ENCODE assay signal across 9 mouse cellular contexts in genomic region chr19:42148569-42148860, GRCm38 (mm10). TPM values are rescaled to one million over a fixed set of nuclear protein-coding genes. Genes with fewer than 3 reads are reported as not detected.
DNase-seq lines count a peak whose midpoint lies in the region; ATAC-seq and TF ChIP-seq lines count a peak whose summit lies in the region.
"Had no signal": no experiment of that assay in that cellular context is flagged by ENCODE, and none has a peak within 500 bp of the region (broad histone marks: within the 10 kb centered on the region; RNA-seq: fewer than 3 reads in every experiment).

No protein-coding gene starts in this region.

- ATAC-seq in forebrain, embryonic 14.5 days, result no peak
- ATAC-seq in liver, postnatal 0 days, result no peak

- intact Hi-C loops in left cerebral cortex, postnatal 25 days (cut with DNase I), result loop anchor here (5.0 kb wide), 1 partner anchor 56 kb away; the partner anchor contains the start of gene Pi4k2a

- H3K36me3 ChIP-seq in heart, embryonic 10.5 days, result peaks cover 3% of the 10 kb centered on the region; the same call in 1 of the 2 replicates
- H3K36me3 ChIP-seq in E14TG2a.4 (ENCODE audit: insufficient read depth, low read length), result peaks cover 28% of the 10 kb centered on the region
- H3K36me3 ChIP-seq in forebrain, embryonic 14.5 days (ENCODE audit: control insufficient read depth, insufficient read depth, low read length), result no peaks in the 10 kb centered on the region
- 0 out of 2 replicates have a peak, but pooled peaks cover 3% of the 10 kb centered on the region for H3K36me3 ChIP-seq in liver, postnatal 0 days (replicated peaks; ENCODE audit: insufficient read depth, low read length)

- TF ChIP-seq CTCF in E14TG2a.4 (conservative IDR thresholded peaks at IDR 0.05; ENCODE audit: low read length), result no peak
- TF ChIP-seq CTCF in liver, postnatal 0 days (IDR thresholded peaks at IDR 0.05; ENCODE audit: low read depth), result no peak

- peaks cover 4% of the 10 kb centered on the region; the same call in 1 of the 2 replicates for H3K27me3 ChIP-seq in heart, embryonic 10.5 days (ENCODE audit: insufficient read depth, poor library complexity, severe bottlenecking)
- peaks cover 37% of the 10 kb centered on the region for H3K27me3 ChIP-seq in E14TG2a.4 (ENCODE audit: insufficient read depth, low read length)
- H3K27me3 ChIP-seq in forebrain, embryonic 14.5 days (replicated peaks; ENCODE audit: control insufficient read depth, insufficient read depth, low read length), result peaks cover 8% of the 10 kb centered on the region
- H3K27me3 ChIP-seq in liver, postnatal 0 days (ENCODE audit: insufficient read depth, low read length), result peaks cover 13% of the 10 kb centered on the region

- peaks cover 49% of the 10 kb centered on the region for H3K4me1 ChIP-seq in heart, embryonic 10.5 days
- H3K4me1 ChIP-seq in E14TG2a.4 (replicated peaks; ENCODE audit: low read depth, low read length), result peaks cover 78% of the 10 kb centered on the region
- H3K4me1 ChIP-seq in forebrain, embryonic 14.5 days (ENCODE audit: control insufficient read depth, insufficient read depth, low read length), result 0 out of 2 replicates have a peak, but pooled peaks cover 8% of the 10 kb centered on the region
- peaks cover 38% of the 10 kb centered on the region for H3K4me1 ChIP-seq in liver, postnatal 0 days (ENCODE audit: insufficient read depth)

- peak overlapping the region; percentile 73 for H3K4me2 ChIP-seq in forebrain, embryonic 14.5 days (ENCODE audit: low read length)
- H3K4me2 ChIP-seq in liver, postnatal 0 days (ENCODE audit: low read depth, low read length), result peak overlapping the region; percentile 86

- no peak for TF ChIP-seq EP300 in liver, postnatal 0 days (IDR thresholded peaks at IDR 0.05; ENCODE audit: low read depth)

- H3K27ac ChIP-seq in heart, embryonic 10.5 days, result peak overlapping the region; percentile 93
- H3K27ac ChIP-seq in forebrain, embryonic 14.5 days (ENCODE audit: low read depth, low read length), result no peak overlapping the region
- H3K27ac ChIP-seq in liver, postnatal 0 days (ENCODE audit: low read depth), result peak overlapping the region; percentile 92

- WGBS in heart, embryonic 10.5 days, result 9% methylated on average over 7 of the region's 7 CpGs
- 35% methylated on average over 7 of the region's 7 CpGs for WGBS in forebrain, embryonic 14.5 days
- WGBS in liver, postnatal 0 days (ENCODE audit: insufficient replicate concordance), result 38% methylated on average over 7 of the region's 7 CpGs

- DNase-seq in heart, embryonic 10.5 days (ENCODE audit: low spot score), result no peak
- DNase-seq in heart, adult 18-20 months, result no peak
- no peak for DNase-seq in forebrain, embryonic 14.5 days (ENCODE audit: low spot score)
- DNase-seq in liver, postnatal 0 days, result no peak
- no peak for DNase-seq in frontal cortex, postnatal 14 days (ENCODE audit: low spot score in 2 of 2)
- no peak for DNase-seq in left cerebral cortex, postnatal 25 days (ENCODE audit: low spot score in 2 of 2)
- no peak for DNase-seq in layer of hippocampus, adult 8-10 months (ENCODE audit: low spot score in 2 of 2)

- H3K9me3 ChIP-seq in heart, embryonic 10.5 days, result no peaks in the 10 kb centered on the region
- H3K9me3 ChIP-seq in E14TG2a.4 (ENCODE audit: low read length), result no peaks in the 10 kb centered on the region
- no peaks in the 10 kb centered on the region for H3K9me3 ChIP-seq in forebrain, embryonic 14.5 days (replicated peaks; ENCODE audit: control insufficient read depth, low read length)
- no peaks in the 10 kb centered on the region for H3K9me3 ChIP-seq in liver, postnatal 0 days (ENCODE audit: low read length)

- peak overlapping the region; percentile 80 for H3K4me3 ChIP-seq in heart, embryonic 10.5 days
- peak overlapping the region; percentile 86 for H3K4me3 ChIP-seq in E14TG2a.4 (replicated peaks; ENCODE audit: low read length)
- H3K4me3 ChIP-seq in forebrain, embryonic 14.5 days (ENCODE audit: low read depth, low read length), result peak overlapping the region; percentile 53
- peak overlapping the region; percentile 63 for H3K4me3 ChIP-seq in liver, postnatal 0 days (ENCODE audit: low read depth, low read length)

- peak overlapping the region; percentile 70 for H3K9ac ChIP-seq in forebrain, embryonic 14.5 days (ENCODE audit: low read length)
- peak overlapping the region; percentile 79 for H3K9ac ChIP-seq in liver, postnatal 0 days (replicated peaks)

RNA-seq across cellular contexts. Expression of gene Marveld1, which starts 1.3 kb away (rescaled TPM):
- 6.5 and 8.1 TPM in 2 replicates for polyA plus RNA-seq in heart, embryonic 10.5 days (2016; fragmentation: Nextera tagmentation; extraction: Ambion mirVana)
- 10 to 100 TPM; 19.1 to 21.1 TPM for total RNA-seq in heart, adult 18-20 months (2021)
- polyA plus RNA-seq in forebrain, embryonic 14.5 days (2014; fragmentation: Nextera tagmentation; extraction: Ambion mirVana), result 2.2 and 3.1 TPM in 2 replicates
- 4.7 and 6.6 TPM in 2 replicates for polyA plus RNA-seq in liver, postnatal 0 days (2015; fragmentation: Nextera tagmentation; extraction: Ambion mirVana)
- 1 to 10 TPM; 9.8 to 9.9 TPM for total RNA-seq in left cerebral cortex, postnatal 25 days (2021)
- 1 to 10 TPM; 6.6 to 9.8 (median 8.4) TPM for total RNA-seq in layer of hippocampus, adult 8-10 months (2022)
- total RNA-seq: CH12.LX had no signal

RNA-seq across cellular contexts. Expression of gene Zfyve27, which starts 15.2 kb away (rescaled TPM):
- polyA plus RNA-seq in heart, embryonic 10.5 days (2016; fragmentation: Nextera tagmentation; extraction: Ambion mirVana), result 23.9 and 27.8 TPM in 2 replicates
- total RNA-seq in heart, adult 18-20 months (2021), result 10 to 100 TPM; 17.3 to 21.3 TPM
- polyA plus RNA-seq in forebrain, embryonic 14.5 days (2014; fragmentation: Nextera tagmentation; extraction: Ambion mirVana), result 19.5 and 28.0 TPM in 2 replicates
- polyA plus RNA-seq in liver, postnatal 0 days (2015; fragmentation: Nextera tagmentation; extraction: Ambion mirVana), result 8.0 and 8.5 TPM in 2 replicates
- total RNA-seq in left cerebral cortex, postnatal 25 days (2021), result 10 to 100 TPM; 84.6 to 95.8 TPM
- total RNA-seq in layer of hippocampus, adult 8-10 months (2022), result 100 to 1,000 TPM in 2 of 4 experiments, 10 to 100 TPM in 2; 79.7 to 113 (median 98.0) TPM

RNA-seq across cellular contexts. Expression of gene Avpi1, which starts 19.7 kb away (rescaled TPM):
- 29.0 and 32.7 TPM in 2 replicates for polyA plus RNA-seq in heart, embryonic 10.5 days (2016; fragmentation: Nextera tagmentation; extraction: Ambion mirVana)
- 10 to 100 TPM; 10.1 to 12.4 TPM for total RNA-seq in heart, adult 18-20 months (2021)
- polyA plus RNA-seq in forebrain, embryonic 14.5 days (2014; fragmentation: Nextera tagmentation; extraction: Ambion mirVana), result 9.5 and 13.0 TPM in 2 replicates
- polyA plus RNA-seq in liver, postnatal 0 days (2015; fragmentation: Nextera tagmentation; extraction: Ambion mirVana), result 50.0 and 58.5 TPM in 2 replicates
- total RNA-seq in left cerebral cortex, postnatal 25 days (2021), result 10 to 100 TPM; 28.2 to 29.1 TPM
- total RNA-seq in layer of hippocampus, adult 8-10 months (2022), result 10 to 100 TPM; 18.1 to 24.6 (median 21.4) TPM

RNA-seq across cellular contexts. Expression of gene Sfrp5, which starts 53.5 kb away (rescaled TPM):
- polyA plus RNA-seq in heart, embryonic 10.5 days (2016; fragmentation: Nextera tagmentation; extraction: Ambion mirVana), result 7.9 and 18.6 TPM in 2 replicates
- total RNA-seq in heart, adult 18-20 months (2021), result 1 to 10 TPM; 5.6 to 5.8 TPM
- polyA plus RNA-seq in forebrain, embryonic 14.5 days (2014; fragmentation: Nextera tagmentation; extraction: Ambion mirVana), result 0.78 and 0.81 TPM in 2 replicates
- polyA plus RNA-seq in liver, postnatal 0 days (2015; fragmentation: Nextera tagmentation; extraction: Ambion mirVana), result not detected in 2 replicates
- total RNA-seq in left cerebral cortex, postnatal 25 days (2021), result 1 to 10 TPM in 1 of 2 experiments, under 1 TPM in 1; 0.62 to 1.3 TPM
- 1 to 10 TPM in 2 of 4 experiments, under 1 TPM in 1, not detected in 1; 0.49 to 2.3 (median 2.0) TPM for total RNA-seq in layer of hippocampus, adult 8-10 months (2022)
- total RNA-seq: CH12.LX had no signal

RNA-seq across cellular contexts. Expression of gene Pi4k2a, which starts 58.2 kb away (rescaled TPM):
- 18.9 and 23.1 TPM in 2 replicates for polyA plus RNA-seq in heart, embryonic 10.5 days (2016; fragmentation: Nextera tagmentation; extraction: Ambion mirVana)
- total RNA-seq in heart, adult 18-20 months (2021), result 10 to 100 TPM; 18.2 to 19.3 TPM
- polyA plus RNA-seq in forebrain, embryonic 14.5 days (2014; fragmentation: Nextera tagmentation; extraction: Ambion mirVana), result 13.2 and 19.5 TPM in 2 replicates
- 16.1 and 18.3 TPM in 2 replicates for polyA plus RNA-seq in liver, postnatal 0 days (2015; fragmentation: Nextera tagmentation; extraction: Ambion mirVana)
- total RNA-seq in left cerebral cortex, postnatal 25 days (2021), result 10 to 100 TPM; 61.0 to 63.1 TPM
- 10 to 100 TPM; 64.8 to 71.3 (median 69.0) TPM for total RNA-seq in layer of hippocampus, adult 8-10 months (2022)
